Mouse (Mus musculus) ES-Bruce4 (cell line): ENCODE measurements at regions not wholly inside any gene's neighbourhood (a gene's known extent, or its start where the extent isn't known, plus 50 kb on each side); places are given as distances from the start of the nearest gene placed in this dataset.

ENCODE experiments used
- H3K27ac ChIP-seq: 2 replicates; pipeline ENCODE4 v1.5.1; 2012; ENCODE audit warnings: low read length, inconsistent platforms; ENCODE audit not compliant: insufficient read depth
- H3K27me3 ChIP-seq: 2 replicates; pipeline ENCODE4 v1.6.1; 2012; ENCODE audit warnings: mild to moderate bottlenecking, low read length, inconsistent platforms; ENCODE audit not compliant: control insufficient read depth, poor library complexity, insufficient read depth, severe bottlenecking
- H3K36me3 ChIP-seq: 2 replicates; pipeline ENCODE4 v1.6.1; 2012; ENCODE audit warnings: inconsistent platforms, mild to moderate bottlenecking, low read length, moderate library complexity; ENCODE audit not compliant: control insufficient read depth, poor library complexity, insufficient read depth, severe bottlenecking
- H3K4me1 ChIP-seq: one replicate; pipeline ENCODE4 v1.8.1; 2011; ENCODE audit warnings: low read length; ENCODE audit not compliant: control insufficient read depth, insufficient read depth
- H3K4me3 ChIP-seq: 2 replicates; pipeline ENCODE4 v1.5.1; 2011; ENCODE audit warnings: low read depth, mild to moderate bottlenecking, low read length
- H3K9ac ChIP-seq: 2 replicates; pipeline ENCODE4 v1.6.1; 2012; ENCODE audit warnings: low read depth, mild to moderate bottlenecking, inconsistent platforms; ENCODE audit not compliant: poor library complexity, severe bottlenecking
- H3K9me3 ChIP-seq: replicated peaks from 2 replicates; pipeline ENCODE4 v1.6.1; 2012; ENCODE audit warnings: mild to moderate bottlenecking, low read length, inconsistent platforms; ENCODE audit not compliant: control insufficient read depth, poor library complexity, insufficient read depth, severe bottlenecking
- CTCF ChIP-seq: IDR thresholded peaks from one replicate; pipeline ENCODE4 v1.8.1; 2011; ENCODE audit warnings: low read depth, low read length
- EP300 ChIP-seq: IDR thresholded peaks from 2 replicates; pipeline ENCODE4 v1.6.1; 2011; ENCODE audit warnings: low read depth, low read length; ENCODE audit not compliant: insufficient read depth
- POLR2A ChIP-seq: IDR thresholded peaks from one replicate; pipeline ENCODE4 v1.8.1; 2011; ENCODE audit warnings: low read length; ENCODE audit not compliant: insufficient read depth

DNA sequence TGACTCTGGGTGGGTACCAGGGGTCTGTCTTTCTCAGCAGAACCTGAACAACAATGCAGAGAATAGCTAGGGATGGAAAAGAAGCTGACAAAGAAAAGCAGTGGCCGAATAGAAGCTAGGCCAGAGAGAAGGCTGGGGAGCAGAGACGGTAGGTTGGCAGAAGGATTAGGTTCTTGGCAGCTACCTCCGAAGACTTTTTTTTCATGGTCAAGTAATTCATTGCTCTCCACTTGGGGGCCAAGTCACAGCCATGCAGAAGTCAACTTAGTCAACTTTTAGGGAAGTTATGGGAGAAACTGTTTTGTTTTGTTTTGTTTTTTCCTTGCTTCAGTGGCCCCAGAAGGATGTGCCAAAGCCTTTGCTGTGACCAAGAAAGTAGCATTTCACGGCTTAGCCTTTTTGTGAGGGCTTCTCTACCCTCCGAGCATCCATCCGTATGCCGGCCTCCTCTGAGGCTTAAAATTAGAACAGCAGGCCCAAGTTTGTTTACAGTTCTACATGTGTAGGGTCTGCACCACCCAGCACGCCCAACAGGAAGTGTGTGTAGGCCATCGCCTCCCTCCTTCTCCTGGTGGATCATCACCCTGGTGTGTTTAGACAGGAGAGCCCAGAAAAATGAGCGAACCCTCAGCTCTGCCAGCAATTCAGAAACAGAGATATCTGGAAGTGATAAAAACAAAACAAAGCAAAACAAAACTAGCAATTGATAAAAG is 226.2 kb downstream of the Tbx18 start:
- TF ChIP-seq CTCF (no peak), EP300 (no peak), POLR2A (no peak)
- Histone ChIP-seq H3K4me1 (no peaks in the 10 kb centered on the region), H3K36me3 (no peaks in the 10 kb centered on the region), H3K9me3 (no peaks in the 10 kb centered on the region), H3K4me3 (no peak overlapping the region), H3K27ac (no peak overlapping the region), H3K9ac (no peak overlapping the region), H3K27me3 (no peaks in the 10 kb centered on the region)

DNA sequence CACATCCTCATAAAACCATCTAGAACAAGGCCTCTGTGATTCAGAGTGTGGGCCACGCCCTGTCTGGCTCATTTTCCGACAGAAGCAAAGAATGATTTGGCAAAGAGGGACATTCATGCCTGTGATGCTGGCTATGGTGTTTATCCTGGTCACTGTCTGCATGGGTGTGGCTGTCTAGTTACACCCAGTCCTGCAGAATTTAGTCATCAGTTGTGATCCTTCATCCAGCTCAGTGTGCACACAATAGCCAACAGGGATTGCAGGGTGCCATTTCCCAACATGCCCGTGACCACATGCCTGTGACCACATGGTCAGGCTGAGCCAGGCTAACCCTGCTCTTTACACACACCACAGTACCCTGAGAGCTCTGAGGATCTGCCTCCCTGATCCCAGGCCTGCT is 208.8 kb upstream of the Cep162 start:
- Histone ChIP-seq H3K36me3 (no peaks in the 10 kb centered on the region), H3K4me1 (no peaks in the 10 kb centered on the region), H3K4me3 (no peak overlapping the region), H3K27me3 (no peaks in the 10 kb centered on the region), H3K9ac (no peak overlapping the region), H3K9me3 (no peaks in the 10 kb centered on the region), H3K27ac (no peak overlapping the region)
- no peak for TF ChIP-seq POLR2A
- TF ChIP-seq EP300: no peak
- no peak for TF ChIP-seq CTCF

DNA sequence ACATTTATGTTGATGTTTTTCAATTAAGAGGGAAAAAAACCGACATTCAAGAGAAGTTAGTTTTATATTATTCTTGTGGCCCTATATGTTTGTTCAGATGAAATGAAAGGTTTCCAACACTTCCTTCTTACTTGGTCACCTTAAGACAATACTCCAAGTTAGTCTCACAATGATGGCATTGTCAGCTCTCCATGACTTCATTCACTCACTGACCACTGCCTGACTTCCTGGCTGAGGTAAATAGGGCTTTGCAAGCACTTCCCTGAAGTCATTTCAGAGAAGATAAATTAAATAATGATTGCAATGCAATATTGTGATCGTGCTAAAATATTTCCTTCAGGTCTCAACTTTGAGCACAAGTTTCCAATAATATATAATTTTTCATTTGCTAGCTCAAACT is 197.9 kb upstream of the Cep162 start:
- H3K27me3 ChIP-seq: no peaks in the 10 kb centered on the region
- H3K9ac ChIP-seq: no peak overlapping the region
- no peak overlapping the region for H3K4me3 ChIP-seq
- TF ChIP-seq POLR2A (no peak), CTCF (no peak), EP300 (no peak)
- no peaks in the 10 kb centered on the region for H3K36me3 ChIP-seq
- no peak overlapping the region for H3K27ac ChIP-seq
- no peaks in the 10 kb centered on the region for H3K4me1 ChIP-seq
- no peaks in the 10 kb centered on the region for H3K9me3 ChIP-seq

DNA sequence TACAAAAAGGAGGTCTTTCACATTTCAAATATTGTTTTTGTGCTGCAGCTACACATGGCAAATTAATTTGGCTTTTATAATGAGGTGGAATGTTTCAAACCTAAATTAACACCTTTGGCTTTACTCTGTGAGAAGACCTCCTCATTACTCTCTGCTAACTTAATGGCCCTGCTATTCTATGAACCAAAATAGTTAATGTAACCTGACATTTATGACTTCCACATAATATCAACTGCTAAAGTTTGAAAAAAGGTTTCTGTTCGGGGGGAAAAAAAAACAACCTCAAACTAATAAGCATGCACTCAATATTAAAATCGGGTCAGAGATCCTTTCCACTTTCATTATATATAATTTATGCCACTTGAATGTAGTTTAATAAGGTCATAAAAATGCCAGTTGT is 197.2 kb upstream of the Cep162 start:
- Histone ChIP-seq H3K4me1 (no peaks in the 10 kb centered on the region), H3K9me3 (no peaks in the 10 kb centered on the region), H3K9ac (no peak overlapping the region), H3K4me3 (no peak overlapping the region), H3K27me3 (no peaks in the 10 kb centered on the region), H3K36me3 (no peaks in the 10 kb centered on the region), H3K27ac (no peak overlapping the region)
- TF ChIP-seq POLR2A (no peak), CTCF (no peak), EP300 (no peak)

DNA sequence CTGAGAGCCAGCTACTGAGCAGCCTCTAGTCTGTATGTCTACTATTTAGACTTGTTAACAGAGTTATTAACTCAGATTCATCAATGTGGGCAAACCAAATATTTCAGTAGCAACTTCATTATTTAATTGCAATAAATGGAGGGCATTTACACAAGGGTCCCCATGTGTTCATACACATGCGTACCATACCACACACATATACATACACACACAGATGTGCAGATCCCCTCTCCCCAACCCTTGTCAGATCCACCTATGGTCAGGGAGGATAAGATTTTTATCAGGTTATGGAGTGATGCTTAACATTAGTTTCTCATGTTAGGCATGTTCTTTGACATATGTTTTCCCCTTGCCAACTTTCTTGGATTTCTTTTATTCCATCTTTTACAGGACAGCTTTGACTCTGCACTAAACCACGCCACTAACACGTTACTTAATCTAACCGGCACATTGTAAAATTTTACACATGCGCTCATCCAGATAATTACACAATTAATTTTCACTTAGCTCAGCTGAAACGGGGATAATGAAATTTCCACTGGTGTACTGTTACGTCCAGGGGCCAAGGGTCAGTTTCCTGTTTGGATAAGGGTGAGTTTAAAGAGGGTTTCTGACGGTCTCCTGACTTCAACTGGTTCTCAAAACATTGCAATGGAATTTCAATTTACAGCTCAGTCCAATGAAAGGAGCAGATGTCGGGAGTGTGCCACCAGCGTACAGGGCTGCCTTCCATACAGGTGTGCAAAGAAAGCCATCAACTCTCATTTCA is 188.3 kb upstream of the Cep162 start:
- Histone ChIP-seq H3K36me3 (no peaks in the 10 kb centered on the region), H3K4me3 (no peak overlapping the region), H3K9ac (no peak overlapping the region), H3K27me3 (no peaks in the 10 kb centered on the region), H3K4me1 (no peaks in the 10 kb centered on the region), H3K9me3 (no peaks in the 10 kb centered on the region), H3K27ac (no peak overlapping the region)
- TF ChIP-seq EP300 (no peak), CTCF (no peak), POLR2A (no peak)

DNA sequence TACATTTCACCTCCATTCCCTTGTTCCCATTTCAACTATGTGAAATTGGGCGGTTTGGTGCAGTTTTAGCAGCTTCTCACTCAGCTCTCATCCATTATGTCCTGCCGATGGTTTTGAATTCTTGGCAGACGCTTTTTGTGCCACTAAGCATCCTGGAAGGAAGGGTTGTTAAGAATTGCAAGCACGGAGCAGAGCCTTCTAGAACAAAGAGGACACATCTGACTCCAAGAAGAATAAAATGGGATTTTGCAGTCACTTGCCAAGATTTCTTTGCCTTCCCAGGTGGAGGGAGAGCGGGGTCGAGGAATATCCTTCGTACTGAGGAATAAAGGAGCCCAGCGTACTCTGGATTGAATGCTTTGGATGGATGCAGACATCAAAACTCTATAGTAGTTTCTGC is 176.7 kb upstream of the Cep162 start:
- Histone ChIP-seq H3K27me3 (no peaks in the 10 kb centered on the region), H3K9ac (no peak overlapping the region), H3K4me1 (no peaks in the 10 kb centered on the region), H3K27ac (no peak overlapping the region), H3K9me3 (no peaks in the 10 kb centered on the region), H3K36me3 (no peaks in the 10 kb centered on the region), H3K4me3 (no peak overlapping the region)
- TF ChIP-seq CTCF (no peak), EP300 (no peak), POLR2A (no peak)
